Mouse (Mus musculus): ENCODE data around the gene Dusp16.
"Not testable (repeated sequence)": the region's sequence is repeated elsewhere in the genome, so short reads cannot be mapped to it uniquely, and the experiment has no call there.

Dusp16 gene

GRCm38 (mm10) chr6:134700451-134701210 lies 91.8 kb downstream of the Dusp16 start:
- DNase-seq (ENCODE audit: low spot score), result peak; percentile 42

GRCm38 (mm10) chr6:134698243-134698642 lies 94.2 kb downstream of the Dusp16 start:
- DNase-seq (ENCODE audit: low spot score), result no peak

GRCm38 (mm10) chr6:134696554-134696953 lies 95.9 kb downstream of the Dusp16 start:
- DNase-seq (ENCODE audit: low spot score), result no peak

- peak; percentile 67 for DNase-seq (ENCODE audit: low spot score)
Measured at GRCm38 (mm10) chr6:134696146-134696545, 96.3 kb downstream of the Dusp16 start.

GRCm38 (mm10) chr6:134695625-134696024 lies 96.8 kb downstream of the Dusp16 start:
- DNase-seq (ENCODE audit: low spot score), result no peak

- no peak for DNase-seq (ENCODE audit: low spot score)
Measured at GRCm38 (mm10) chr6:134694988-134695387, 97.4 kb downstream of the Dusp16 start.

GRCm38 (mm10) chr6:134694498-134694897 lies 97.9 kb downstream of the Dusp16 start:
- no peak for DNase-seq (ENCODE audit: low spot score)

- DNase-seq (ENCODE audit: low spot score), result no peak
Measured at GRCm38 (mm10) chr6:134685515-134685914, 106.9 kb downstream of the Dusp16 start.

- DNase-seq (ENCODE audit: low spot score), result no peak
Measured at GRCm38 (mm10) chr6:134685040-134685439, 107.4 kb downstream of the Dusp16 start.

- no peak for DNase-seq (ENCODE audit: low spot score)
Measured at GRCm38 (mm10) chr6:134684354-134684915, 108.0 kb downstream of the Dusp16 start.

- DNase-seq (ENCODE audit: low spot score), result not testable (repeated sequence)
Measured at GRCm38 (mm10) chr6:134679330-134679729, 113.1 kb downstream of the Dusp16 start.

- DNase-seq (ENCODE audit: low spot score), result no peak
Measured at GRCm38 (mm10) chr6:134678037-134678436, 114.4 kb downstream of the Dusp16 start.

GRCm38 (mm10) chr6:134677504-134677903 lies 114.9 kb downstream of the Dusp16 start:
- no peak for DNase-seq (ENCODE audit: low spot score)

GRCm38 (mm10) chr6:134673712-134674111 lies 118.7 kb downstream of the Dusp16 start:
- not testable (repeated sequence) for DNase-seq (ENCODE audit: low spot score)

GRCm38 (mm10) chr6:134670881-134671411 lies 121.5 kb downstream of the Dusp16 start:
- peak; percentile 27 for DNase-seq (ENCODE audit: low spot score)

GRCm38 (mm10) chr6:134669179-134669865 lies 123.1 kb downstream of the Dusp16 start:
- no peak for DNase-seq (ENCODE audit: low spot score)

- no peak for DNase-seq (ENCODE audit: low spot score)
Measured at GRCm38 (mm10) chr6:134668519-134668918, 123.9 kb downstream of the Dusp16 start.

GRCm38 (mm10) chr6:134665817-134666216 lies 126.6 kb downstream of the Dusp16 start:
- DNase-seq (ENCODE audit: low spot score), result no peak
